Mouse (Mus musculus): ENCODE measurements around the gene Gm17455. TPM values are rescaled to one million over a fixed set of nuclear protein-coding genes. Genes with fewer than 3 reads are reported as not detected.

The Gm17455 gene
- not detected in 2 replicates for total RNA-seq (2015; ENCODE audit: low replicate concordance)
- not detected in 2 replicates for total RNA-seq (2017; ENCODE audit: low replicate concordance)

DNA sequence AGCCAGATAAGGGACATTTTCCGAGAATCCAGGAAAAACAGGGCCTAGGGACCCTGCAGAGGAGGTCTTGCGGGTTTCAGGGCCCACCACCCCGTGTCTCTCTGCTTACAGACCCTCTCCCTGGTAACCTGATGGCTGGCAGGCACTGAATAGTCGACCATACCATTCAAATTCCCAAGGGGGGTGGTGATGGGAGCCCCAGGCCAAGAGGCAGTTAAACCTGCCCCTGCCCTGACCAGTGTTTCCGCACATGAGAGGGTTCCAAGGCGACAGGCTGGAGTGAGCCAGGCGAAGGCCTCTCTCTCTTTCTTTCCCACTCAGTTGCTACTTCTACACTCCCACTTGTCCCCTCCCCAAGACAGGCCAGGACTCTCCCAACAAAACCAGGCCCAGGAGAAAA, at the start of gene Gm17455:
TSS of gene Gm17455 (plus strand) at position 278 of the 400 bp plus-strand sequence.
- no peak for ATAC-seq (replicated peaks; ENCODE audit: low FRiP score, poor library complexity, severe bottlenecking)

DNA sequence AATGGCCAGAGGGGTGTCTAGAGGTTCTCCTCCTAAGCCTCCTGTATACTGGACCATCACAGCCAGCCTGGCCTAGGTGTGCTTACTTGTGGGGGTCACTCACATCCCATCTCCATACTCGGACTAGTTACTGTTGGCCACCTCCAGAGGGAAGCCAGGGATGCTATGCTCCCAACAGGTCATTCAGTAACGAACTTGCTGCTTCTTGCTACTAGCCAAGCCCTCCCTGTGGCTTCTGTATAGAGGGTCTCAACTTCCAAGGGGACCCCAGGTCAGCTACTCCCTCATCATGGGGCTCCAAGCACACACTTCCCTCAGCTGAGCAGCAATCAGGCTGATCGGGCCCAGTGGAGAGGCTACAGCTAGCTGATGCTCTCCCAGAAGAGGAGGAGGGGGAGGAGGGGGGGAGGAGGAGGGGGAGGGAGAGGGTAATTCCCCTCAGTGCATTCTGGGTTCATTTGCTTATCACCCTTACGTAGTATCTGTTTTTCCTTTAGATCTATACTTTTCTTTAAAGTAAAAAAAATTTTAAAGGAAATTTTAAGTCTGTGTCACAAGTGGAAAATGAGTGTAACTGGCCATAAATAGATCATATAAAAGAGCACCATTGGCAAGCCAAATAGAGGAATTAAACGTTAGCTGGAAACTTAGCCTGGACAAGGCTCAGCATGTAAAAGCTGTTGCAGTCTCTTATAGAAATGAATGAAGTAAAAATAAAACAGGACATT, 49.3 kb upstream of the Gm17455 start:
- ATAC-seq (replicated peaks; ENCODE audit: low FRiP score, poor library complexity, severe bottlenecking), result no peak

DNA sequence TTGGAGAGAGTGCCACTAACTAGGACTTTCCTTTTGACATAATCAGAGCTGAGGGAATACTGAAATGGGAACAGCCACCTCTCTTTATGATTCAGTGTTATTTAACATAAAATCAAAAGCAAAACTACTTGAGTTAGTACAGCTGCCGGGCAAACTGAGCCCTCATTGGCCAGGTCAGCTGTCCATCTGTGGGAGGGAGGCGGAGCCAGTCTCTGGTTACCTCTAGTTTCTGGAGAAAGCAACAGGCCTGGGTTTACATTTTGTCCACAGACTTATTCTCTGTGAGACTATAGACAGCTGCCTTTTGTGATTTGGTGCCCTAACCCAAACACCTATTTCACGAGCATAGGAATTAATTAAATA, 48.7 kb upstream of the Gm17455 start:
- ATAC-seq (replicated peaks; ENCODE audit: low FRiP score, poor library complexity, severe bottlenecking), result peak; percentile 58

DNA sequence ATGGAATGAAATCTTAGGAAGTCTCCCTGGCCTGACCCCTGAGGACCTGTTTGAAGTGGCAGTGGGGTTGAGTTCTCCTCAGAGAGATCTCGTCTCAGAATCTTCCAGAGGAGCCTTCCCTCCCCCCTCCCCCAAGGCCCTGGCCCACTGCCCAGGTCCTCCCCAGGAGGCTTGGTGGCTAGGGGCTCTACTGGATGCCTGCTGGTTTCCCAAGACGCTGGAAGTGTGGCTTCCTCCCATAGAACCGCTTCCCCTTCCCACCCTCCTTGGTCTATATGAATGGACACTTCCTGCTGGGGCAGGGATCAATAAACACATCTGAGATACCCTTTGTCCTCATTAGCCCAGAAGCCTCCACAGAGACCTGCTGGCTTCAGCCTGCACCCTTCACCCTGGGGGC, 48.3 kb upstream of the Gm17455 start:
- no peak for ATAC-seq (replicated peaks; ENCODE audit: low FRiP score, poor library complexity, severe bottlenecking)

DNA sequence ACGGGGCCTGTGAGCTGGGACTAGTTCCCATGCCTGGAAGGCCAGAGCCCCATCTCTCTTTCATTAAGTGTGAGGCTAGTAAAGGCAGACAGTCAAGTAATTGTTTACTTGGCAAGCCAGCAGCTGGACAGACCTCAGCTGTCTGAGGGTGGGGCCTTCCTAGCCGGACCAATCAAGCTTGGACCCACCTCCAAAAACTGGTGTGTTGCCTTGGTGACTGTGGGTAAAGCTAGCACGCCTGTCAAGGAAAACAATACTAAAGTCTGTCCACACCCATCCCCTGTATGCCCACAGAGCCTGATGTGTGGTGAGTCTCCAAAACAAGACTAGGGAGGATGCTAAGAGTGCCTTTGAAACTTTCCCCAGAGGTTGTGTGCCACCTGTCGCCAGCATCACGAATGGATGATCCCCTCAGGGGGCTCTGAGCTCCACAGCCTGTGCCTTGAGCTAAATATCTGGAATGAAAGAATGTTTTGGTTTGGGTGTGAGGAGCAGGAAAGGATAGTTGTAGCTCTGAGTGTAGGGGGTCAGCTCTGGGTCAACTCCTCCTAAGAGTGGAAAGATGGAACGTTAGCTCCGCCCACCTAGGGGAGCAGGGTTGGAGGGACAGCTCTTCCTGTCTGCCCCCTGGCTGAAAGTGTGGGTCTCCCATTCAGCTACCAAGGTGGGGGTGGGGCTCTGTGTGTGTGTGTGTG, 47.6 kb upstream of the Gm17455 start:
- 0 out of 2 replicates have a peak, but pooled peaks have one; percentile 12 for ATAC-seq (replicated peaks; ENCODE audit: low FRiP score, poor library complexity, severe bottlenecking)

DNA sequence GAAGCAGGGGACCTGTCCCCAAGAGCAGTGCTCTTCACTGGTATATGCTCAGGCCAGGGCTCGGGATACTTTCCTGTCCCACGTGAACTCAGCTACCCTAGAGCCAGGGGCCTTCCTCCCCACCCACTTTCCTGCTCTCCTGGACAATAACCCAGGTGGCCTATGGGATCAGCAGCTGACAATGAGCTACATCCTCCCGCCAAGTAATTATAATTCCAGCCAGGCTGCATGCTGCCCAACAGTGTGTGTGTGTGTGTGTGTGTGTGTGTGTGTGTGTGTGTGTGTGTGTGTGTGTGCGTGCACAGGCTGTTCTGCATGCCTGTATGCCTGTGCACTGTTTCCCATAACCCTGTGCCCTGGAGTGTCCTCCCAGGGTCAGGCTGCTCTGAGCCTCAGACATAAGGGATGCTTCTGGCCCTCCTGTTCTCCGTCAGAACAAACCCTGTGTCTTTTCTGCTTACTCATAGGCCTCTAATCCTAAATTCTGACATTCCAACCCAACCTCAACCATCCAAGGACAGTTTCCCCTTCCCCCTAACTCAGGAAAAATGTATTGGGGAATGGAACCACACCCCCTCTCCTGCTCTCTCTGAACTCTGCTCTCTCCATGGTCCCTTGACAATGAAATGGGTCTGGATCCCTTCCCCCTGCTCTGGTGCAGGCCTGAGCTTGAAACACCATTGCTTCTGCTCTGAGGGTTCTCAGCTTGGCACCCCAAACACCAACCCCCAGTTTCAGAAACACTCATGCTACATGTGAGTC, 46.1 kb upstream of the Gm17455 start:
- no peak for ATAC-seq (replicated peaks; ENCODE audit: low FRiP score, poor library complexity, severe bottlenecking)

DNA sequence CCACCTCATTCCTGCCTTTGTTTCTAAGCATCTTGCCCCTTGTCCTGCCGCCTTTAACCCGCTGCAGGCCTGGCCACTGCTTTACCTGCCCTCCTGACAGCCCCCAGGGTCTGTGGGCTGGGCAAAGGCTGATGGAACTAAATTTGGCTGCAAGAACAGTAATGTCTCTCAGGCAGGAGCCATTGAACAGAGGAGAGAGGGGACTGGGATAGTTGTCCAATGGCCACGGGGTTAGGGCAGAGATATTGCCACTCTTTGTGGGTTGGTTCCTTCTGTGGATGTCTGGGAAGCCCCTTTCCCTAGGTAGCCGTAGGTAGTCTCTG, 45.6 kb upstream of the Gm17455 start:
- no peak for ATAC-seq (replicated peaks; ENCODE audit: low FRiP score, poor library complexity, severe bottlenecking)

DNA sequence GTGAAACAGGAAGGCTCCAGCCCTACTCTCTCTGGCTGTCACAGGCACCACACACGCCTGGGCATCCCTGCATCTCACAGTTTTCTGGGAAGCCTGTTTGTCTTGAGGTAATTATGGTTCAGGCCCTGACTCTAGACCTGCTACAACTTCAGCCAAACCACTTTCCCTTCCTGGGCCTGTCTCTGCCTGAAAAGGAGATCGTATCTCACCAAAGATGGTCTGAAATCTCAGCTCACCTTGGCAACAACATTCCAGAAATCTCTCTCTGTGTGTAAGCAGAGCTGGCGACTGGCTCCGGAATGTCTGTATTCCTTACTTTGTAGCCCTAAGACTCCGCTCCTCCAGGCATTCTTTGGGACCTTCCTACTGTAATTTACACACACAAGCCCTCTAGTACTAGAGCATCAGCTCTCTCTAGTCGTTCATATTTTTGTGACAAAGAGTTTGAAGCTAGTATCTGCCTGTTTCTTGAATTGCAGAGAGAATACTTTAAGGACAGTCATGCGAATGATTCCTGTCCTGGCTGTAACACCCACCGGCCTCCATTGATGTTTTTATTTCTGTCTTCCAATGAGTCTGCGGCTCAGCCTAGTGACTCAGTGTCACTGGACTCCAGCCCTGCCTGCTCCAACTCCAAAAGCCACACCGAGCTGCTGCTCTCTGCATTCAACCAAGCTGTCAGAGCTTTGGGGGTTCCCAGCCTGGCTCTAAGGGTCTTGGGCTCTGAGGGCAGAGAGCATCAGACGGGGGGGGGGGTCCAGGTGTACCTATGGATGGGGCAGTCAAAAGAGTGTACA, 44.4 kb upstream of the Gm17455 start:
- no peak for ATAC-seq (replicated peaks; ENCODE audit: low FRiP score, poor library complexity, severe bottlenecking)

DNA sequence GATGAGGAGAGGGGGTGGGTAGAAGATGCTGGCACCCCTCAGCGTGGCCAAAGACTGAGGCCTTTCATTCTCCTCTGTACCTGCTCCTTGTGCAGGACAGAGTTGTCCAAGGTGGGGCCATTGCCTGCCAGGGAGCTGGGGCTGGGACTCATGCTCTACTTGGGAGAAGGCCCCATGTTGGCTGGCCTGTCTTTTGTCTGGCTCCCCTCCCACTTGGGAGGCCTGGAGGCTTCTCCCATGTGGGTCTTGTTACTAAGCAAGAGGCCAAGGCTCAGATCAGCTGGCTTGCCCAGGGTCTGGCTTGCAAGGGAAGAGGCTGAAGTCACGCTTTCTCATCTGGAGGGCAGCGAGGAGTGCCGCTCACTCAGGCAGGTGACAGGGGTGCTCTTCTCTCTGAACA, 42.1 kb upstream of the Gm17455 start:
- ATAC-seq (replicated peaks; ENCODE audit: low FRiP score, poor library complexity, severe bottlenecking), result no peak

DNA sequence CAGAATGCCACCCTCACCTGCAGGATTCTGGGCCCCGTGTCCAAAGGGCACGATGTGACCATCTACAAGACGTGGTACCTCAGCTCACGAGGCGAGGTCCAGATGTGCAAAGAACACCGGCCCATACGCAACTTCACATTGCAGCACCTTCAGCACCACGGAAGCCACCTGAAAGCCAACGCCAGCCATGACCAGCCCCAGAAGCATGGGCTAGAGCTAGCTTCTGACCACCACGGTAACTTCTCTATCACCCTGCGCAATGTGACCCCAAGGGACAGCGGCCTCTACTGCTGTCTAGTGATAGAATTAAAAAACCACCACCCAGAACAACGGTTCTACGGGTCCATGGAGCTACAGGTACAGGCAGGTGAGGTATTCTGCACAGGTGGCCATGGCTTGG, 41.6 kb upstream of the Gm17455 start:
- ATAC-seq (replicated peaks; ENCODE audit: low FRiP score, poor library complexity, severe bottlenecking), result no peak

DNA sequence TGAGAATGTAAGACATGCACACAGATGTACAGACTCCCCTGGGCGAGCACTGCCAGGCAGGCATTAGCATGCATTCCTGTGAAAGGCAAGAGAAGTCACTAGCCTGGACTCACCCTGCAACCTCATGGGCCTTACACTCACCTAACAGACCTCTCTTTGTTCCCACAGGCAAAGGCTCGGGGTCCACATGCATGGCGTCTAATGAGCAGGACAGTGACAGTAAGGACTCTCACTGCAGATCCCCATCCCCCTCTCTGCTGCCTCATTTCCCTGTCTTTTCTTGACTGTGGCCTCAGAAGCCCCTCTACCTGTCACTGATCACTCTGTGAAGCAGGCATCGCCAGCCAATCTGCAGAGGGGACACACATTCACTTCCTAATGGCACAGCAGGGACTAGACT, 40.8 kb upstream of the Gm17455 start:
- ATAC-seq (replicated peaks; ENCODE audit: low FRiP score, poor library complexity, severe bottlenecking), result no peak

DNA sequence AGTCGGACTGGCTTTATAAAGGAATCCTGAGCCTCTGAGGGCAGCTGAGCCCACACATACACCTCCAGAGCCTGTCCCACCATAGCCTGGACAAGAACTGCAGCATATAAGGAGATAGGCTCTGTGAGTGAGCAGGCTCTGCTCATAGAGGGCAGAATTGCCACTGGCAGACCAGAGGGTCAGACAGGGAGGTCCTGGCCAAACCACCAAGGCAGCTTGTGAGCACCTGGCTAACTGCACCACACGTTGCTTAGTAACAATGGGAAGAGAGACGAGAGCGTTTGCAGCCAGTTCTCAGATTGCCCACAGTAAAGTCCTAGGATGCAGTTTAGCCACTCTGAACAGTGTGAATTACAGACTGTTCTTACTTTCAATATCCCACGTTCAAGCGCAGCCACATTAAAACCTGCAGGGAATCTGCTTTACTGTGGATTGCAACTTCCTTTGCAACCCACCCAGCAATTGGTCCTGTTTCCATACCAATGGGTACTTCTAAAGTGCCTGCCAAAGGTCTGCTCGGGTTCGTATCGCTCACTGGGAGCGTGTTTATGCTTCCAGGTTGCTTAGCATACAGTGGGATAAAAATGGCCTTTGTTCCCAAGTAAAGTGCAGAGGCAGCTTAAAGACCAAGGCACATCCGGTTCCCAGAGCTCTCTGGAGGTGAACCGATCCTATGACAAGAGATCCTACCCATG, 37.8 kb upstream of the Gm17455 start:
- no peak for ATAC-seq (replicated peaks; ENCODE audit: low FRiP score, poor library complexity, severe bottlenecking)

DNA sequence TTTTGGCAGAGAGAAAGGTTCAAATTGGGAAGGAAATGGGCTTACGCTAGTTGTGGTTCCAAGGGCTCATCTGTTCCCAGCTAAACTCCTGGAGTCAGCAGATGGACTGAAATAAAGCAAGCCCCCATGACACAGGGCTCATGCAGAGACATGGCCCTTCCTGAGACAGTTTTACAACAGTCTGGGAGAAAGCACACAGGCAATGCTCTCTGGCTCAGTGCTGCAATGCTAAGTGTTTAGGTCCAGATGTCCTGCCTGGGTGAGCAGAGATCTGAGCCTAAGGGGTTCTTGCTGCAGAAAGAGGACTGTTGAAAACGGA, 37.3 kb upstream of the Gm17455 start:
- ATAC-seq (replicated peaks; ENCODE audit: low FRiP score, poor library complexity, severe bottlenecking), result no peak

DNA sequence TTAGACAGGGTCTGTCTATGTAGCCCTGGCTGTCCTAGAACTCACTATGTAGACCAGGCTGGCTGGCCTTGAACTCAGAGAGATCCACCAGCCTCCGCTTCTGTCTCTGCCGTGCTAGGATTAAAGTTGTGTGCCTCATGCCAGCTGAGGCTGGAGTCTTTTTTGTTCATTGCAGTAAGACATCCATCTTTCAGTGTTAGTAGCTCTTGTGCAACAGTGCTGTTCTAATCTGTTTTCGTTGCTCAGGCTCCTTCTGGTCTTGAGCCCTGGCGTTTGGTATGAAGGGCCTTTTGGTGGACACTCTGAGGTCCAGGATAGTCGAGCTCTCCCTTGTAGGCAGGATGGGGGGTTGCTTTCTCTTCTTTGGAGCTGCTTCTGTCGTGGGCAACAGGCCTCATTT, 36.1 kb upstream of the Gm17455 start:
- ATAC-seq (replicated peaks; ENCODE audit: low FRiP score, poor library complexity, severe bottlenecking), result no peak

DNA sequence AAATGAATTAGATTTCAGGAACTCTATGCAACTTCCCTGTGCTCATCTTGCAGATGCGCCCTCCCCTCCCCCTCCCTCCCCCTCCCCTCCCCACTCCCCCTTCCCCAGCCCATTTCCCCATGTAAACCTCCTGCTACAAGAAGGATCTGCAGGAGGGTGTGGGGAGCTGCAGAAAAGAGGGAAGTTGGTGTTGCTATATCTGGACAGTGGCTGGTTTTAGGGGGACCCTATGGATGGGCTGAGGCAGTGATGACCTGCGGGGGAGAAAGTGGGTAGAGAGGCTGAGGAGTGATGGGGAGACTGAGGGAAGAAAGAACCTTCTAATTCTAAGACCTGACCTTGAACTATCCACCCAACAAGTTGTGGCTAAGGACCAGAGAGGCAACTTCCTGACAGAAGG, 32.4 kb upstream of the Gm17455 start:
- no peak for ATAC-seq (replicated peaks; ENCODE audit: low FRiP score, poor library complexity, severe bottlenecking)

DNA sequence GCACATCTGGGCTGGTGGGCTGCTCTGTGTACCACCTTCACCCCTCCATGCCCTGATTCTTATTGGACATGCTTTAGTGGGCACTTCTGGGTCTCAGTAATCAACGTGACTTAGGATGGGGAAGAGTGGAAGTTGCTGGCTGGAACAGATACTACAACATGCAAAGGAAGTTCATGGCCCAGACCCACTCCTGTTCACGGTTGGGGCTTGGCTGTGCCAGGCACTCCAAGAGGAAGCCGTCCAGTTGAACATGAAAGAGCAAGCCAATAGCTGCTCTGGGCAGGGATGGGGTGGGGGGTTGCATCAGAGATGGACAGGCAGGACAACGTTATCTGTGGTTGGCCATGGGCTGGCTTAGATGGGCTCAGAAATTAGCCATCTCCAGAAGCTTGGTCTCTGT, 31.6 kb upstream of the Gm17455 start:
- no peak for ATAC-seq (replicated peaks; ENCODE audit: low FRiP score, poor library complexity, severe bottlenecking)

DNA sequence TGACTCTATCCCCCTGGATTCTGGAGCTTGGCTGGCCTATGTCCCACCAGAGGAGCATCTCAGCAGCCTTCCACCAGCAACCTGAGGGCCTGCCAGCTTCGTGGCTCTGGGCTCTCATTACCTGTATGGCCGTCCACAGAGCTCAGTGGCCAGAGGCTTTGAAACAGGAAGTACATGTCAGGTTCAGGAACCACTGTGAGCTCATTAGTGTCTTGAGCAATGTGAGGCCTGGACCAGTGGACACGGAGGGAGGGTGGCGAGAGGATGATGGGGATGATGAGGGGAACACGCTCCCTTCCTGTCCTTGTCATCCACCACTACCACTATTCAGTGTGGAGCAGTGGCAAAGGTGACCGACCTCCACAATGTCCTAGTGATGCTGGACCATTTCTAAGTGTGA, 30.1 kb upstream of the Gm17455 start:
- no peak for ATAC-seq (replicated peaks; ENCODE audit: low FRiP score, poor library complexity, severe bottlenecking)

DNA sequence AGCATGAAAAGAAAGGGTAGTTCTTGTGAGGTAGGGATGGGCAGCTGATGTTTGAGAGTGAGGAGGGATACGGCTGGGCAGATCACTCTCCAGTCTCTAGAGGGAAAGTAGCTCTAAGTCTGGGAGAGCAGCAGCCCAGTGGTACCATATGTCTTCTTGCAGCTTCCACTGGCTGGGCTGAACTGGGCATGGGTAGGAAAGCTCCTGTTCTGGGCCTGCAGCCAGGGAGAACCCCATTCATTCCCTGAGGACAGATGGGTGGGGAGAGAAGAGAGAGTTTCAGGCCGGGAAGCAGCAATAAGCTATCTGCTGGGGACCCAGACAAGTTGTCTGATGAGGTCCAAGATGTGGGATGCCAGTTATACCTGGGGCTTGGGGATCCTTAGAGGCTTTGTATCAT, 29.4 kb upstream of the Gm17455 start:
- no peak for ATAC-seq (replicated peaks; ENCODE audit: low FRiP score, poor library complexity, severe bottlenecking)

DNA sequence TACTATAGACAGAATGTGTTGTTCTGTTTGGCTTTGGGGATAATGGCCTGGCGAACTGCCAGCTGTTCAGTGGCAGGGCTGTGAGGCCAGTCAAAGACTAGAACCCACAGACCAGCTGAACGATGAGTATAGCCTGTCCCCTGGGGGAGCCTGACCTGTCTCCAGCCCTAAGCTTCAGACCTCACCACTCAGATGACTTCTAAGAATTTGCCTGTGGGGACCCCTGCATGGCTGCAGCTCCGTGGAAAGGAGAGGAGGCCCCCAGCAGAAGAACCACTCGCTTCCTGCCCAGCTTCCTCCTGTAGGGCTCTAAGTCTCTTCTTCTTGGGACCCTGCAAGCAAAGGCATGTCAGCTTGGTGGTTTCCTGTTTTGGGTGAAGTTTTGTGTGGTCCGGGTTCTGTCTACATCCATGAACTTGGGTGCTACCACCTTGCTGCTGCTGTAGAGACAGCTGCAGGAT, 28.9 kb upstream of the Gm17455 start:
- no peak for ATAC-seq (replicated peaks; ENCODE audit: low FRiP score, poor library complexity, severe bottlenecking)
